Mouse (Mus musculus) retina, embryonic 14.5 days (tissue): Measurements from ENCODE around the gene Larp6.
A peak's percentile ranks its signal among the peaks of the same experiment; 100 is the strongest.

Experiments
- DNase-seq: peaks from one replicate; pipeline ENCODE4 v3.0.0-alpha.2; 2015; ENCODE audit warnings: low spot score

The Larp6 gene

GRCm38 (mm10) chr9:60715271-60715670 is 2.5 kb downstream of the Larp6 start:
- no peak for DNase-seq

DNA sequence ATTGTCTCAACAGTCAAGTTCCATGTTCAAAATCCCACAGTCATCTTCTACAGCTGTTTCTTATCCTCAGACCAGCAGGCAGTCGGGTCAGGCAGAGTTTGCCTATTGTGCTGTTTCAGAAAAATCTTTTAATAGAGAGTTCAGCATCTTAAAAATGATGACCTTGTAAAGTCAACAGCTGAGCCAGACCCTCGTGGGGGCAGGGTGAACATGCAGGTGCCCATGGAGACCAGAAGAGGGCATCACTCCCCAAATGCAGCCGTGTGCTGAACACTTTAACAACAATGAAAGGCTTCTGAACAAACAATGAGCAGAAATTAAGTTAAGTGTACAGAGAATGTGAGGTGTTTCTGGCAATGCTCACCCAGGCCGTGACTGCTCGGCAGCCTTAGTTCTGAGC is 3.0 kb downstream of the Larp6 start:
- DNase-seq, result peak; percentile 39

DNA sequence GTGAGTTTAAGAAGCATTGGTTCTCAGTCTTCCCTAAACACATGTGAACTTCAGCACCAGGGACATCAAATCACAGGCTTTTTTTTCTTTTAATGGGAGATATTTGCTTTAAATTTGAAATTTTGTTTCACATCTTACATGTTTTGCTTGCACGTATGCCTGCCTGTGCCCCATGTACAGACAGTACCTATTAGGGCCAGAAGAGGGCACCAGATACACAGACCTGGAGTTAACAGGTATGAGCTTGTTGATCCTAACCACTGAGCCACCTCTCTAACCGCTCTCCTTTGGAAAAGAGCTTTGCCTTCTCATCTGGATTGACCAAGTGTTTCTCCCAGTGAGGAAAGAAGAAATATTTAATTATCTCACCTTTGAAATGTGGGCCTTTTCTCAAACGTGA is 5.5 kb downstream of the Larp6 start:
- peak; percentile 77 for DNase-seq

DNA sequence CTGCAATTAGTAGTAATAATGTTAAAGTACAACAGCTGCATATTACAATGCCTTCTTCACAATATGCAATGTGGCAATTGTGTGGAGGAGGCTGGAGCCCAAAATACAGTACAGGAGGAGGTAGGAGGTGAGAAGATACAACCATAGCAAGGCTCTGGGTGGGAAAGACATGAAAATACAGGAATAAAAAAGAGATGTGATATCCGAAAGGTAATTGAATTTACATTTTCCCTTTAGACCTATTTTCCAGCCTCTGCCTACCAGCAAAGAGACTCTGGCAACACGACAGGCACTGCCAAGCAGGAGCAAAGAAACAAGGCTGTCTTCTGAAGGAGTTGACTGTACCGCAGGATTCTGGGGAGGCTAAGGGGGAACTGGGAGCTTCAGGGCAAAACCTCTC is 6.9 kb downstream of the Larp6 start:
- no peak for DNase-seq

GRCm38 (mm10) chr9:60724968-60725367 is 12.2 kb downstream of the Larp6 start:
- no peak for DNase-seq

DNA sequence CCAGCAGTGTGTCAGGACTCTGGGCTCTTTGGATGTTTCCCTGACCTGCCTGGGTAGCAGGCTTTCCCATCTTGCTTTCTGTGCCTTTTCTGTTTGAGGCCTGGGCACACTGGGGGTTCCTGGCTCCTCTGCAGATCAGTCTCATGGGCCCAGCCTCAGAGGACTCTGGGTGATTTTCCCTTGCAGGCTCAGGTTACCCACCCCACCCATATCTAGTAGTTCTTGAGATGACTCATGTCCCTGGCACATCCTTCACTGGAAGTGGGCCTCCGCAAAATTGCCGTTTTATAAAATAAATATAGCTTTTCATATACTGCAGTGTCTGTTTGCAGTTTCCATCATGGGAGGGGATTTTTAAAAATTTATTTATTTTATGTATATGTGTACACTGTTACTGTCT is 21.5 kb downstream of the Larp6 start:
- DNase-seq, result no peak

DNA sequence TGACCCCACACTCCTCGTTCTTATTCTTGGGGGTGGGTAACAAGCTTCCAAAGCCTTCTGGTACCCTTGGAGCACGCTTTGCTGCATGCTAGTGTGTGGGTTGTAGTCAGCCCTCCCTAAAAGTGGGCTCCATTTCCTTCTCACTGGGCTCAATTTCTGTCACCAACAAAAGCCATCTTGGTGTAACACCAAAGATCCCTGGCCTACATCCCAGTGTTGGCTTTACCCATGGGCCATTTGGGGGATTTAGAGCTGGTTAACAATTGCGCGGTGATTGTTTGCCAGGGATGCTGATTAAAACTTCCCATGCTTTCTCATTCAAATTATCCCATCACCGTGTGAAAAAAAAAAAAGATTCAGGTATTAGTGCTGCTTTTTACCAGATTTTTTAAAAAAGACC is 26.3 kb downstream of the Larp6 start:
- DNase-seq, result no peak

DNA sequence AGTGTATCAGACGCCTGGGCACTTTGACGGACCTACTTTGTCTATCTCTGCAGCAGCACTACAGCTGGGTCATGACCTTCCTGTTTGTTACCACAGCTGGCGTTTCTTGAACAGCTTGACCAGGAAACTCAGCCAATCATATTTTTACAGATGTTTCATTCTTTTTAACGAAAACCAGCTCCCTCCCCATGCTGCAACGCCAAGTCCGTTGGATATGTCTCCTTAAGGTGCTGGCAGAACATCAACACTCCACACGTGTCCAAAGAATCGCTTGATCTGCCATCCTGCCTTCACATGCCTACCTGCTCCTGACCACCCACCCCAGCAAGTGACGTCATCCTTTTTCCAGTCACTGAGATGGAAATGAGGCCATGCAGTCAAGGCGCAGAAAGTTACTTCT is 28.6 kb downstream of the Larp6 start:
- DNase-seq, result no peak

DNA sequence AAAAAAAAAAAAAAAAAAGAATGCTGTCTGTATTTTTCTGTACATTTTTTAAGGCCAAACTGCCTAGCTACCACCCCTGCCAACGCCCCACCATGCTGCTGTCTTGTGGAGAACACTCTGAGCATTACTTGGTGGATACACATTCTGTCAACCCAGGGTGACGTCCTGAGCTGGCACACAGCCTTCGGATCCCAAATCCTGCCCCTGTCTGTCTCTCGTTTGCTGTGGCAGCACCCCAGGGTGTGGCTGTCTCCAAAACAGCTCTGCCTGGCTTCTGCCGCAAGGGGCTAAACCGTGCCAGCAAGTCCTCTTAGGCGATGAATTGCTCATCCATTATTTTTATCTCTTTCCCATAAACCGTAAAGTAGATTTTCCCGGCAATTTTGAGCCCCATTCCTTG is 29.7 kb downstream of the Larp6 start:
- DNase-seq, result no peak

- DNase-seq, result peak; percentile 34
Measured at GRCm38 (mm10) chr9:60743180-60743900, 30.6 kb downstream of the Larp6 start.

- DNase-seq, result peak; percentile 90
Measured at GRCm38 (mm10) chr9:60744171-60744969, 31.6 kb downstream of the Larp6 start.

DNA sequence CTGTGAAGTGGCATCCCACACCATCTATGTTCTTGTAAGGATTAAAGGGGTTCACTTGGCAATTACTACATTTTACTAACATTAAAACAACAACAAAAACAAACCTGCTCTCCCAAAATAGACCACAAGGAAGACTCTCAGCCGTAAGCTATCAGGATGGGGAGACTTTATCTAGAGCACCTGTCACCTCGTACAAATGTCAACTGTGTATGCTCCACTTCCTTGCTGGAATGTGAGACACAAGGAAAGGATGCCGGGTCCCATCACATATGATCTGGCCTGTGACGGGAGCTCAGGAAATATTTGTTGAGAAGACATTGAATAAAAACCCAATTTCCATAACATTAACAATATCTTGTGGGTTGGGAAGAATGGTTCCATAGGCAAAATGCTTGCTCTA is 32.2 kb downstream of the Larp6 start:
- DNase-seq, result peak; percentile 91

GRCm38 (mm10) chr9:60746561-60746960 is 33.8 kb downstream of the Larp6 start:
- DNase-seq, result no peak

DNA sequence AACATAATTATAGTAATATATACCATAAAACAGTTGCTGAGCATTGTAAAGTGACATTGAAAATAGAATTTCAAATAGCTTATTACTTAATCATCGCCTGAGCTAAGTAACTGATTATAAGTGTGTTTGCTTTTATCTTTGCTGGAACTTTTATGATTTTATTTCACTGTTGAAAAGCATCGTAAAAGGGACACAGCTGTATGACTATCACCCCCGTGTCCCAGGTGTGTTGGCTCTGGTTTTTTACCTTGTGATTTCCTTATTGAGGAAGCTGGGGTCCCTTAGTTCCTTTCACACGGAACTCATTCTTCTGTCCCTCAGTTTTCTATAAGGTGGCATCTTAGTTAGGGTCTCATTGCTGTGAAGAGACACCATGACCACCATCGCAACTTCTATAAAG is 34.9 kb downstream of the Larp6 start:
- no peak for DNase-seq

DNA sequence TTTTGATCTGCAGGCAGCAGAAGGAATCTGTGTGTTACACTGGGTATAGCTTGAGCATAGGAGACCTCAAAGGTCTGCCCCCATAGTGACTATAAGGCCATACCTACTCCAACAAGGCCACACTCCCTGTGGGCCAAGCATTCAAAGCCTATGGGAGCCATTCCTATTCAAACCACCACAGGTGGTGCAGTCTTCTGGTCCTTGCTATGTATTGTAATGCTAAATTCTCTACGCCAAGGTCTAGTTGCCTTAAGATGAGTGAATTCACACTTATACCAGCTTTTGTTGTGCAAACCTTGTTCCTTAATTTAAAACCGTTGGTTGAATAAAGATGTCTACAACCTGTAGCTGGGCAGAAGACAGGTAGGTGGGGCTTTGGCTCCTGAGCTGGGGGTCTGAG is 35.4 kb downstream of the Larp6 start:
- DNase-seq, result no peak

GRCm38 (mm10) chr9:60749105-60749504 is 36.3 kb downstream of the Larp6 start:
- no peak for DNase-seq

DNA sequence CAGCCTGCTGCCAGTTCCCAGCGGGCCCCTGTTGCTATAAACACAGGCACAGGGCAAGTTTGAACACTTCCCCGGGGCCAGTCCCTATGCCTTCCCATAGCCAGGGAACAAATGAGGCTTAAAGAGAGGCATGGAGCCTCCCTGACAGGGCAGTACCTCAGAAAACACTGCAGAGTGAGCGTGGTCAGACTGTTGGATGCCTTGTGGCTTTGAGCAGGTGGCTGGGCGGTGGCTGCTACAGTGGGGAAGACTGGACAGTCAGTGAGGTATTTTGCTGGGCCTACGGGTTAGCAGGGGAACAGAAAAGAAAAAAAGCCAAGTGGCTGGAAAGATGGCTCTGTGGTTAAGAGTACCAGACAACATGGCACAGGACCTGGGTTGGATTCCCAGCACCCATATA is 38.3 kb downstream of the Larp6 start:
- DNase-seq, result no peak

GRCm38 (mm10) chr9:60751971-60752370 is 39.2 kb downstream of the Larp6 start:
- DNase-seq, result no peak

DNA sequence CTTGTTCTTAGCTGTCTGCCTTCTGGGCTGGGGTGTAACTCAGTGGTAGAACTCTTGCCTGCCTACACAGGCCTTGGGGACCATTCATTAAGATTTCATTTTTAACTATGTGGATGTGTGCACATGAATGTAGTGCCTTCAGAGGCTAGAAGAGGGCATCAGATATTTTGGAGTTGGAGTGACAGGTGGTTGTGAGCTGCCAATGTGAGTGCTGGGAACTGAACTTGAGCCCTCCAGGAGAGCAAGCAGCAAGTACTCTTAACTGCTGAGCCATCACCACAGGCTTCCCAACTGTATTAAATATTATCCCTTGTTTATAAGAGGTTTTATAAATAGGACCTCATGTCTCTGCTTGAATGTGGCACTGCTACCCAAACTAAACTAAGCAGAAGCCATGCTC is 39.8 kb downstream of the Larp6 start:
- DNase-seq, result no peak

- peak; percentile 88 for DNase-seq
Measured at GRCm38 (mm10) chr9:60756258-60756657, 43.5 kb downstream of the Larp6 start.

DNA sequence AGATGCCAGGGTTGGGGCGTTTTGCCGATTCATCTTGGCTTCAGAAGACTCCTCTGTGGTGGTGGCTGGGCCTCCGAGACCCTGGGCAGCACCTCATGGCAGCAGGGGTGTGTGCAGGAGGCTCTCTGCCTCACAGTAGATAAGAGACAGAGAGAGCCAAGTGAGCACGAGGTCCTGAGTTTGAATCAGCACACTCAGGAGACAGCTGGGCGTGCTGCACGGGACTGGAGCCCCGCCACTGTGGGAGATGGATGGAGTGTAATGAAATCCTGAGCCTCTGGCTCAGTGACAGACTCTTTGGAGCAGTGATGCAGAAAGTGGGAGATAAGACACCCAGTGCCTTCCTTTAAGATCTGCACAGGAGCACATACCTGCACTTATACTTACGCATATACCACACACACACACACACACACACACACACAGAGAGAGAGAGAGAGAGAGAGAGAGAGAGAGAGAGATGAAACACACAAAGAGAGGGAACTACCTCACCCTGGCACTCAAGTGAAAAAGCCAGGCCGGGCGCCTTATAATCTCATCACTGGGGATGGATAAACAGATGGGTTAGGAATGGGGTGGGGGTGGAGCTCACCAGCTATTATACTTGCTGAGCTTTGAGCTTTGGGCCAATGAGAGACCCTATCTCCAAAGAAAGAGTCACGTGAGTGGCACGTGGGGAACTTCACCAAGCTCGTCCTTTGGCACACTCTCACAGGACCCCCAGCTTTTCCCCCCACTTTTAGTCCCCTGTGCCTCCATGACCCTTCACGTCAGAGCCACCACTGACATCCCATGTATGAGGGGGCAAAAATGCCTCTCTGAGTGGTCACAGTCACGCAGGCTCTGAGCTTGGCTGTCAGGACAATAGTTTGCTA is 44.3 kb downstream of the Larp6 start:
- no peak for DNase-seq

- DNase-seq, result no peak
Measured at GRCm38 (mm10) chr9:60757817-60758216, 45.0 kb downstream of the Larp6 start.
